Mouse (Mus musculus) intestine, embryonic 14.5 days (tissue): ENCODE measurements at regions not wholly inside any gene's neighbourhood (a gene's known extent, or its start where the extent isn't known, plus 50 kb on each side); places are given as distances from the start of the nearest gene placed in this dataset.

ENCODE experiments used
- ATAC-seq: fragments of 200-750 bp; cut with Nextera tagmentation; replicated peaks from 2 replicates; pipeline ENCODE4 v1.8.0; 2017; ENCODE audit warnings: low read depth, moderate number of reproducible peaks, moderate TSS enrichment, moderate library complexity; ENCODE audit not compliant: low FRiP score, low TSS enrichment
- DNase-seq: peaks from one replicate; pipeline ENCODE4 v3.0.0-alpha.2; 2018; ENCODE audit warnings: low spot score
- H3K27ac ChIP-seq: fragments of 300-500 bp; sonication (generic); 2 replicates; pipeline ENCODE4 v1.5.1; 2014; ENCODE audit warnings: low read depth, mild to moderate bottlenecking, control low read depth
- H3K27me3 ChIP-seq: fragments of 300-500 bp; sonication (generic); replicated peaks from 2 replicates; pipeline ENCODE4 v1.6.1; 2014; ENCODE audit warnings: low read length, control low read depth; ENCODE audit not compliant: control insufficient read depth, insufficient read depth
- H3K36me3 ChIP-seq: fragments of 300-500 bp; sonication (generic); 2 replicates; pipeline ENCODE4 v1.6.1; 2014; ENCODE audit warnings: low read length, control low read depth; ENCODE audit not compliant: control insufficient read depth, insufficient read depth
- H3K4me1 ChIP-seq: fragments of 300-500 bp; sonication (generic); replicated peaks from 2 replicates; pipeline ENCODE4 v1.6.1; 2014; ENCODE audit warnings: low read length, control low read depth, mixed read lengths; ENCODE audit not compliant: control insufficient read depth, insufficient read depth
- H3K4me2 ChIP-seq: fragments of 300-500 bp; sonication (generic); 2 replicates; pipeline ENCODE4 v1.6.1; 2014; ENCODE audit warnings: low read length
- H3K4me3 ChIP-seq: fragments of 300-500 bp; sonication (generic); 2 replicates; pipeline ENCODE4 v1.5.1; 2014; ENCODE audit warnings: low read depth, low read length, control low read depth, mixed read lengths
- H3K9ac ChIP-seq: fragments of 300-500 bp; sonication (generic); 2 replicates; pipeline ENCODE4 v1.6.1; 2014; ENCODE audit warnings: mild to moderate bottlenecking, low read length
- H3K9me3 ChIP-seq: fragments of 300-500 bp; sonication (generic); 2 replicates; pipeline ENCODE4 v1.6.1; 2016; ENCODE audit warnings: low read length, control low read depth; ENCODE audit not compliant: control insufficient read depth
- WGBS: fragments of 180-500 bp; shearing (Covaris S2); extraction: QIAGEN DNeasy Blood & Tissue Kit; methylation state at CpG from one replicate; pipeline ENCODE4 v1.1.7; 2014; 5-methylcytosine and 5-hydroxymethylcytosine counted together

GRCm38 (mm10) chr3:156070257-156070656 lies 491.3 kb upstream of the Negr1 start:
- Histone ChIP-seq H3K36me3 (no peaks in the 10 kb centered on the region), H3K4me1 (no peaks in the 10 kb centered on the region), H3K27me3 (no peaks in the 10 kb centered on the region), H3K9ac (no peak overlapping the region), H3K4me3 (no peak overlapping the region), H3K4me2 (no peak overlapping the region), H3K27ac (no peak overlapping the region), H3K9me3 (no peaks in the 10 kb centered on the region)
- WGBS: 82% methylated on average over 4 of the region's 4 CpGs
- ATAC-seq: no peak
- no peak for DNase-seq

- H3K9me3 ChIP-seq: no peaks in the 10 kb centered on the region
- ATAC-seq: no peak
Measured at GRCm38 (mm10) chr3:156082268-156082667, 479.3 kb upstream of the Negr1 start.

GRCm38 (mm10) chr3:156093689-156094088 lies 467.9 kb upstream of the Negr1 start:
- no peaks in the 10 kb centered on the region for H3K36me3 ChIP-seq
- no peak overlapping the region for H3K4me3 ChIP-seq
- H3K9ac ChIP-seq: no peak overlapping the region
- H3K27ac ChIP-seq: no peak overlapping the region
- H3K4me2 ChIP-seq: no peak overlapping the region
- H3K9me3 ChIP-seq: no peaks in the 10 kb centered on the region
- DNase-seq (no peak), ATAC-seq (no peak)
- H3K4me1 ChIP-seq: no peaks in the 10 kb centered on the region
- no peaks in the 10 kb centered on the region for H3K27me3 ChIP-seq

More at GRCm38 (mm10) chr3:156082268-156082667, 479.3 kb upstream of the Negr1 start:
- no peak overlapping the region for H3K27ac ChIP-seq
- H3K27me3 ChIP-seq: no peaks in the 10 kb centered on the region
- no peak overlapping the region for H3K4me2 ChIP-seq
- no peak for DNase-seq
- H3K9ac ChIP-seq: no peak overlapping the region
- H3K4me3 ChIP-seq: no peak overlapping the region
- H3K4me1 ChIP-seq: no peaks in the 10 kb centered on the region
- H3K36me3 ChIP-seq: no peaks in the 10 kb centered on the region

GRCm38 (mm10) chr3:156094990-156095389 lies 466.6 kb upstream of the Negr1 start:
- Histone ChIP-seq H3K36me3 (no peaks in the 10 kb centered on the region), H3K4me3 (no peak overlapping the region), H3K4me1 (no peaks in the 10 kb centered on the region), H3K4me2 (no peak overlapping the region), H3K27ac (no peak overlapping the region), H3K27me3 (no peaks in the 10 kb centered on the region), H3K9me3 (no peaks in the 10 kb centered on the region), H3K9ac (no peak overlapping the region)
- 51% methylated on average over 3 of the region's 3 CpGs for WGBS
- DNase-seq: no peak
- ATAC-seq: no peak

DNA sequence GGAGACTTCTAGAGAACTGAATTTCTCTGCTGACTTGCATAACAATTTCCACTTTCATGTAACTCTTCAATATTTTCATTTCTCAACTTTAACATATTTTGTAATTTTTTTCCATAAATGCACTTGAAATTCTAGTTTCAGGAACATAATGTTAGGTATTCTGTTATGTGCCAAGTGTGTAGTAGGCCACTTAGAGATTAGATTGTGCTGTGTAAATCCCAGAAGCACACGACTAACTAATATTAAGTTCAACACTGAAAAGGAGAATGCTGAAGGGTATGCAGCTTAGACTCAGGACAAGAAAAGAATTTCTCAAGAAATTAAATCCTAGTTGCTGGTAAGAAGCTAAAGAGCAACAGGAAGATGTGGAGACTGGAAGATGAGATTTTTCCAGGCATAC lies 455.8 kb upstream of the Negr1 start:
- Histone ChIP-seq H3K4me3 (no peak overlapping the region), H3K4me1 (no peaks in the 10 kb centered on the region), H3K9ac (no peak overlapping the region), H3K4me2 (no peak overlapping the region), H3K9me3 (no peaks in the 10 kb centered on the region), H3K36me3 (no peaks in the 10 kb centered on the region), H3K27me3 (no peaks in the 10 kb centered on the region), H3K27ac (no peak overlapping the region)
- DNase-seq (no peak), ATAC-seq (no peak)
- 83% methylated on average over 1 of the region's 1 CpGs for WGBS

- DNase-seq: no peak
- H3K9ac ChIP-seq: no peak overlapping the region
- WGBS: 37% methylated on average over 3 of the region's 3 CpGs
- no peak overlapping the region for H3K4me3 ChIP-seq
- no peaks in the 10 kb centered on the region for H3K4me1 ChIP-seq
- no peak for ATAC-seq
- H3K4me2 ChIP-seq: no peak overlapping the region
- H3K9me3 ChIP-seq: no peaks in the 10 kb centered on the region
- H3K27ac ChIP-seq: no peak overlapping the region
- no peaks in the 10 kb centered on the region for H3K27me3 ChIP-seq
- no peaks in the 10 kb centered on the region for H3K36me3 ChIP-seq
Measured at GRCm38 (mm10) chr3:156120341-156120740, 441.3 kb upstream of the Negr1 start.

GRCm38 (mm10) chr3:156131598-156131997 lies 430.0 kb upstream of the Negr1 start:
- DNase-seq (no peak), ATAC-seq (no peak)
- Histone ChIP-seq H3K27me3 (no peaks in the 10 kb centered on the region), H3K9ac (no peak overlapping the region), H3K4me1 (no peaks in the 10 kb centered on the region), H3K9me3 (no peaks in the 10 kb centered on the region), H3K4me2 (no peak overlapping the region), H3K4me3 (no peak overlapping the region), H3K27ac (no peak overlapping the region), H3K36me3 (no peaks in the 10 kb centered on the region)
- WGBS: 65% methylated on average over 1 of the region's 1 CpGs

GRCm38 (mm10) chr3:156141355-156141754 lies 420.2 kb upstream of the Negr1 start:
- DNase-seq (no peak), ATAC-seq (no peak)
- no peak overlapping the region for H3K27ac ChIP-seq
- H3K36me3 ChIP-seq: no peaks in the 10 kb centered on the region
- H3K9me3 ChIP-seq: no peaks in the 10 kb centered on the region
- no peaks in the 10 kb centered on the region for H3K4me1 ChIP-seq
- H3K4me3 ChIP-seq: no peak overlapping the region
- no peaks in the 10 kb centered on the region for H3K27me3 ChIP-seq
- H3K9ac ChIP-seq: no peak overlapping the region
- H3K4me2 ChIP-seq: no peak overlapping the region
- 57% methylated on average over 5 of the region's 5 CpGs for WGBS

GRCm38 (mm10) chr3:156149322-156149721 lies 412.3 kb upstream of the Negr1 start:
- H3K4me2 ChIP-seq: no peak overlapping the region
- H3K9me3 ChIP-seq: no peaks in the 10 kb centered on the region
- 87% methylated on average over 3 of the region's 3 CpGs for WGBS
- H3K36me3 ChIP-seq: no peaks in the 10 kb centered on the region
- no peak for ATAC-seq
- no peak for DNase-seq
- no peaks in the 10 kb centered on the region for H3K27me3 ChIP-seq
- H3K4me1 ChIP-seq: no peaks in the 10 kb centered on the region
- no peak overlapping the region for H3K27ac ChIP-seq
- H3K9ac ChIP-seq: no peak overlapping the region
- no peak overlapping the region for H3K4me3 ChIP-seq
